Mouse (Mus musculus) c-Kit-negative CD71-positive TER-119-positive erythroid progenitor cells, embryonic 14.5 days (primary cell): ENCODE data around the gene Nhej1.

ENCODE experiments used
- DNase-seq: peaks from one replicate; pipeline ENCODE4 v3.0.0-alpha.2; 2013; ENCODE audit warnings: low read depth, low spot score

The Nhej1 gene

DNA sequence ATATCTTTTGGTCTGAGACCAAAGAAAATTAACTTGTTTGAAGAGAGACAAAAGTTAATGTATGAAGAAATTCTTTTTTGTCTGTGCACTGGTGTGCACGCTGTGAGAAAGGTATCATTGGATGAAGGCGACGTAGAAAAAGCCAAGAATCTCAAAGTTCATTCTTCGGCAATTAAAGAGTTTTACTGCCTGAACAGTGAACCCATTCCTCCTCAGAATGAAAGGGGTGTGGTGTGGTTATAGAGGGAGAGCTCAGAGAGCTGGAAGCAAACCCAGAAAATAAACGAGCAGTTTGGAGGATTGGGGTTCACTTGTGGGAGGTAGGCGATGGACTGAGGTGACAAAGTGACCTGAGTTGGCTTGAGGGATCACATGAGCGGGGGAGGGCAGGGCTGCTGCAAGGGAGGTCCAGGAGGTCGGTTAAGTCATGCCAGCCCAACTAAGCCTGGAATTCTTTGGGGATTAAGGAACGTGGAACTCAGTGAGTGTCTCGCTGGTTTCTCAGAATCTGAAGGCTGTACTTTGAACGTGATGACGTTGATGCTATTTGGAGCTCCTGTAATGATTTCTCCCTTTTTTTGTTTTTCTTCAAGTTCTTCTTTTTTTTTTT is 188.7 kb downstream of the Nhej1 start:
- DNase-seq: no peak

- DNase-seq: no peak
Measured at GRCm38 (mm10) chr1:74935402-74935801, 189.6 kb downstream of the Nhej1 start, which contains the start of gene Cfap65. TSS of gene Cfap65 (minus strand) at chr1:74935599.

DNA sequence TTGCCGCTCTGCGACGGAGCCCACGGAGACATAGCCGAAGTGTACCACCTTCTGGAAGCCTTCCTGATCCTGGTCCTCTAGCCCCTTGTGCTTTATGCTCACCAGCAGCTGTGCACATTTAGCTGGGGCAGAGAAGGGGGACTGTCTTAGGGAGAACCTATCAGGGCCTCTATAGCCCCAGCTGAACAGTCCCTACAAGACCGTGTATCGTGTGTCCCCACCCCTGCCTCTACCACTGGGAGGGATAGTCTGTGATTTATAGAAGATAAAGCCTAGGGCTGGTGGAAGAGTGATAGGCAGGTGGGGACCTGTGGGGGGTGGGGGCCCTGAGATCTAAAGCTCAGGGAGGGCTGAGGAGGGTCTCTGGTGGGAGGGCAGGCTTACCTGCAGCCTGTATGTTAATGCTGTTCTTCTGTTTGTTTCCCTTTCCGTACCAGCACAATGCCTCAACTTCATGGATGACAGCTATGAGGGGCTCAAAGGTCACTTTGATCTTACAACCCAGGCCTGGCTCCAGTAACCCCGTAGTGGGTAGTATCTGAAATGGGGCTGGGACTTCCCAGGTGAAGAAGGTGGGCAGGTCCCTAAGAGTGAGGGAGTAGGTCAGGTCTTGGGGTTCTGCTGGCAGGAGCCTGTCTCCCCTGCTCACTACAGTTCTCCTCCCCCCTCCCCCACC is 197.2 kb downstream of the Nhej1 start:
- no peak for DNase-seq

- no peak for DNase-seq
Measured at GRCm38 (mm10) chr1:74926721-74927120, 198.3 kb downstream of the Nhej1 start.

DNA sequence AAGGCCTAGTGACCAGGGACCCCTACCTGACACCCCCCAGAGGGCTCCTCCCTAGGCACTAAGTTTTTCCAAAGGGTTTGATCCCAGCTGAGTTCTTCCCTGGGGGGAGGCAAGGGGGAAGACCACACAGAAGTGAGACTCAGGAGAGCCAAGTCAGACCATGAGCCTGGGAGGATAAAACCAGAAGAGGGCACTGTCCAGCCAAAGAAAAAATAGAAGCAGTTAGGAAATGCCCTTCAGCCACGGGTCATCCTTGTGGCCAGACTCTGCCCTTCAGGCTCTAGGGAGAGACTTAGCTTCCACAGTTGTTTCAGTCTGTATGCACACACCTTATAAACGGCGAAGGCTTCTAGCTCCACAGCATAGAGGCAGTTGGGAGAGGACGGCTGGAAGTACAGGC is 200.5 kb downstream of the Nhej1 start:
- DNase-seq: no peak
